Mouse (Mus musculus) T-cell, adult 2 months (primary cell): ENCODE data around the gene Cadm2.

Experiments used
- DNase-seq: peaks from one replicate; pipeline ENCODE4 v3.0.0; 2022; ENCODE audit warnings: low spot score

The Cadm2 gene

DNA sequence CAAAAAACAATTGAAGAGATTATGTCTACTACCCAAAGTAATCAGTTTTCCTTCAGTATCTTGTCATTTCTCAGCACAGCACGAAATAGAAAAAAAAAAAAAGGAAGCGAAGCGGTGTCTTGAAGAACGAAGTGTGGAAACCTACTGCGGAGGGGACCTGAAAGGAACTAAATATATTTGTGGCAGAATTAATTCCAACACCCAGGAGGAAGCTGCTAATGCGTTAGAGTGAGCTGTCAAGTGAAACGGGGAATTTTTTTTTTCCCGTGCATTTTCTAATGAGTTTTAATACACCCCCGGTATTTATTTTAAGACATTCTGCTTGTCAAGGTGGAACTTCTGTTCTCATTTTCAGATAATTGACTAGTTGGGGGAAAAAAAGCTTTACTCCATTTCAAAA lies 111.6 kb downstream of the Cadm2 start:
- no peak for DNase-seq

DNA sequence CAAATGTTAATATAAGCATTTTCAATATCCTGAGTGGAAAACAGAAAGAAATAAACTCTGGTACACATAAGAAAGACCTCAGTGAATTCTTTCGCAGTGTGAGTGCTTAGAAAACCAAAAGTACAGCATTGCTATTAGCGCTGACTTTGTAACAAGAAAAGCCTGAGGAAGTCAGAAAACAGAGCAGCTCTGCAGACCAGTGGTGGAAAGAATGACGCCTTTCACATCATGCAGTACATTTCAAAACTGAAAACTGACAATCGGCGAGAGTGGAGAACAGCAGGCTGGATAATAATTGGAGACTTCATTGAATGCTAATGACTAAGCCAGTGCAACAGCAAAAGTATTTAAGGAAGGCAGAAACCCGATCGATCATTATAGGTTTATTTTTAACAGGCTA lies 138.2 kb downstream of the Cadm2 start:
- no peak for DNase-seq

DNA sequence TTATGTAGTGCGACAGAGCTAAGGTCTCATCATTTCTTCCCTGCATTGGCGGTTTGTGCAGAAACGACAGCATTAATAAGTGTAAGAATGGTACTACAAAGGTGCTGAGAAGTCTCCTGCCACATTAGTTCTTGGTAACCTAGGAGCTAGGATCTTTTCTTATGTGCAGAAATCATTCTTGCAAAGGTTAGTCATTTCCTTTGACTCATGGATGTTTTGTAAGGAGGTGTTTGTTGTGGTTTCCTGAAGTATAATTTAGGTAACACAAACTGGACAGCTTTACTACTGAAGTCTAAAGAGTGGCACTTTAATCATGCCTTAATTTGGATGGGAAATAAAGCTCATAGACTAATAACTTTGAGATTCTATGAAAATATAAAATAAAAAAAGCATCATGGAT lies 153.7 kb downstream of the Cadm2 start:
- no peak for DNase-seq

DNA sequence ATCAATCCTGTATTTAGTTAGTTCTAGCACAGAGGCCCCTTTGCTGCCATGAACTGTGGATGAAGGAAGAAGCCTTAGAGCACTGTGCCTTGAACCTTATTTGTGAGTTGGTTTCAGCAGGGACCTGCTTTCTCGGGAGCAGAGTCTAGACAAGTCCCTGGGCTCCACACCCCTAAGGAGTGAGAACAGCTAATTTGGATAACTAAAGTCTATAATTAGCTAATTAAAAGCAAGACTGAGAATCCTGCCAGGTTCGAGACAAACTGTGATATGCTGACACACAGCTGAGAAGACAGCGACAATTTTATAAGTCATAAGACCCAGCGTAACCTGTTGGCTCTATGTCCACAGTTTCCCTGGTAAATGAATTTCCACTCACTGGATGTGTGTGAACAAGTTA lies 184.4 kb downstream of the Cadm2 start:
- DNase-seq: no peak

DNA sequence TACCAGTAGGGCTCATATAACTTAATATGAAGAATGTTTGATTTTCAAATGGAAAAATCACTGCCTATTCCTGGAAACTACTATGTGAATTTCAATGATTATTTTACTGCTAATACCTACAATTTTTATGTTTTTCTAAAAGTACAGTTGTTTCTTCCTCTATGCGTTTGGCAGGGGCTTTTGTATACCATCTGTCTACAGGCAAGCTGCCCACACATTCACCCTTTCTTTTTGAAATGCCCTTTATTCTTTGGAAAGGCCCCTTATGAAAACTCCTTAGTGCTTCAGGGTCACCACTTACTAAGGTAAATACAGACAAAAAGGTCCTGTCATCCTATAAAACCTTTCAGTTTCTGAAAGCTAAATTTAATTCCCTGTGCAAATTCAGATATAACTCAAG lies 195.3 kb downstream of the Cadm2 start:
- no peak for DNase-seq

DNA sequence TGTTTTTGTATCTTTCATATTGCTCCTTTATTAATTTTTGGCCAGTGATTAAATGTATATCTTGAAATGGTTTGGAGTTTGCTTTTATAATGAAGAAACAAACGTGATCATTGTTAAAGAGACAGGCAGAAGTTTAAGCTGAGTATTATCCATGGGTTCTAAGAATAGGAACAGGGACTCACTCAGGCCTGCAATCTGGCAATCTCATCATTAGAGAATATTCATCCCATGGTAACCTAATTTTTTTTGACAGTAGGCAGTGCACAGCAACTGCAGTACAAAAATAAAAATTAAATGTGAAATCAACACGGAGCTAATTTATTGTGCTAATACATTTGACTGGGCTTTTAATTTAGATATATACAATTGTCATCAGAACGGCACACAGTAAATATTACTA lies 209.8 kb downstream of the Cadm2 start:
- no peak for DNase-seq

DNA sequence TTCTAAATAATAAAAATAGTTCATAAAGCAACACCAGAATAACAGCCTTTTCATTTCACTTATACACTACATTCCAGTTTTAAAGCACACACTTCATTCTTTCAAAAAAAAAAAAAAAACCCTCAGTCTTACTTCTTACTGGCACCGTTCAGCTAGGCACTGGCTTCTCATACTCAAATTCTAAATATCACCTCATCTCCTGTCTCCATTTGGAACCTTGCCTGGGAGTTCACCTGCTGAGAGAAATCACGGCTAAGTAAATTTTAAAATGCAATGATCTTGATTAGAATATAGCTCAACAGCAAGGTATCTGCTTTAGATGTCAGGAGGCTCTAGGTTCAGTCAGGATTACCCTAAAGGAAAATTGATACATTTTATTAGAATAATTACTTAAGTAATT lies 210.2 kb downstream of the Cadm2 start:
- no peak for DNase-seq

DNA sequence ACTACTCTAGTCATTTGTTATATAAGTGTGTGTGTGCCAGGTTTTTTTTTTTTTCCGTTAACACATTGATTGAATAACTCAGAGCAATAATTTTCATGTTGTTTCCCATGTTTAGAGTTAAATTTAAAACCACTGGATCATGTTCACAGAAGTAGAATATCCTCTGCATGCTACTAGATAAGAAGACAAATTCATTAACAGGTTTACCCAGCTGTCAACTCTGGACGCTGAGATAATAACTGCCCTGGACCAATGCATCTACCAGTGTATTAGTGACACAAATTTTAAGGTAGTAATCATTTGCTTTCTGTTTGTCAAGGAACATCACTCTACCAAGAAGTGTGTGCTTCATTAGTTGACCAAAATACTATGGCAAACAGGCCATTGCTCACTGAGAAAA lies 253.0 kb downstream of the Cadm2 start:
- no peak for DNase-seq

DNA sequence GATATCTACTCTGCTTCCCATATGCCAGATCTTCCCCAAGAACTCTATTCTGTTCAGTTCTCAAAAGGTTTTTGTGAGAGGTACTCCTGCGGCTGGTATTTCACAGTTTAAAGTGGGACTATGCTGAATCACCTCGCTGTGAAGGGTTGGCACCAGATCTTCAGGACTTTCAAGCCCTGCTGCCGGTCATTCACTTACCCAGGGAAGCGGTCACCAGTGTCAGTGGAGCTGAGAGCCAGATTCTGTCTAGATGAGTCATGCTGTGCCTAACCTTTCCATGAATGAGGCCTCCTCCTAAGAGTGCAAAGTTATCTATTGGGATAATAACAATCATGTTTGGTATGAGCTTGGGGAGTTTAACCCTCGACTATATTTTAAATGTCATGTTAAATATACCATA lies 272.7 kb downstream of the Cadm2 start:
- DNase-seq: no peak

DNA sequence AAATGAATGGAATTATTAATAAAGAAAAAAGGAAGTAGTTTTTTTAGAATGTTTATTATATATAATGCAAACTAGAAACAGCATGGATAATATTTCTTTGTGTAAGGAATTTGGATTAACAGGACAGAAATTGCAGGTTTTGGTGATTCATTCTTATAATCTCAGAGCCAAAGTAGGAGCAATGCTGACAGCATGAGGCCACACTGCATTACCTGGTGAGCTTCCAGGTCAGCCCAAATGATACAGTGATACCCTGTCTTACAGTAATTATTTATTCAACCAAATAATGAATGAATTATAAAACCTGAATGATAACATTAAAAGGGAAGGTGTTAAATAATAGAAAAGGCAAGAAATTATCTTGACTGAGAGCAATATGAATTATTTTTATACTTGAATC lies 273.1 kb downstream of the Cadm2 start:
- no peak for DNase-seq

DNA sequence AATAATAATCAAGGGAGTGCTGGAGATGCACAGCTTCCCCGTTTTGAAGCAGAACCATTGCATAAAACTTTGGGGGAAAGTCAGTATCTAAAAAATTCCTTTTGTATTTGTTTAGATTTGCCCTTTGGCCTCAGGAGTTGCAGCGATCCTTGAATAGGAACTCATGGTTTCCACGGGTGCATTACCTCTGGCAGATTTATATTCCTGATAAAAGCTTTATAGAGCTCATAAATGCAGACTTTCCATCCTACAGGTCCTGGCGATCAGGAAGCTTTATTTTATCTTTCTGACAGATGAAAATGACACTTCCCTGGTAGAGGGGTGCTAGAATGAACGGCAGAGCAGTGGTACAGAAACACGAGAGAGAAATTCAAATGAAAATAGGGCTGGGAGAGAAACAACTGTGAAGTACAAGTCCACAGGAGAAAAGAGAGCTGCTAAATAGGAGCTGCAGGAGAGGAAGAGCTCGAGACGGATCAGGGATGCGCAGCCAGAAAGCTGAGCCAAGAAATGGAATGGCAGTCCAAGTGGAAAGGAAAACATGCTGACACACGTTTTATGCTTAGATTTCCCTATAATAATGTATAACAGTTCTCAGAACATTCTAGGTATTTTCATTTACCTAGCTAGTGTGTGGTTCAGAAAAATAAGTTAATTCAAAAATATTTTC lies 274.0 kb downstream of the Cadm2 start:
- no peak for DNase-seq

DNA sequence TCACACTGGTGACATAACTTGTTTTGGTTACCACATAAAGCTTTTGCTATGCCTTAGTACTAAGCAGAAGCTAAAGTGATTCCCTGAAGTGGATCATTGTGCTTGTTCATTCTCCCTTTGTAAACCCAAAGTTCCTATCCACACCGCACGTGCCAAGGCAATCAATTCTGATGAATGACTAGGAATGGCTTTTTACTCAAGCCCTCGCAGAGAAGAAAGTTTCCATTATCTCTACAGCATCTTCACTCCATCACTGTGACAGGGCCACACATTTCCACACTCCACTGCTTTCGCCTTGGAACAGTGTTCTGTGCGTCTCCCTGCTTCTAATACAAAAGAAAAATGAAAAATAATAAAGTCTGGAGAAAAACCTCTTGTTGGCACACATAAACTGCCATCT lies 276.5 kb downstream of the Cadm2 start:
- DNase-seq: no peak

DNA sequence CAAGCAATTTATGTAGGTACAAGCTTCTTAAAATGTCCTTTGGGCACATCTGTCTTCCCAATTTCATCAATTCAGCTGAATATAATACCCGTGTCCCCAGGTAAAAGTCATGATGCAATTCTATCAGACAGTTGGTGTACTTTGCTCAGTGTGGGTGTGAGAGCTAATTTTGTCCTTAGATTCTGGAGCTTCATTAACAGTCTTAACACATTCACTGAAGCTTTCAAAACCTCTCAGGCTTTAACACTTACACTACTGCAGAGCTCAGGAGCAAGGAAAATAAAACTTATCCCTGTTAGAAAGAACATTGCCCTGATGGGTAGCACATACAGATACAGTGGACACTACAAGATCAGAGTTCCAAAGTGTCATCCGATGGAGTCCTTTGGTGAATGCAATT lies 309.7 kb downstream of the Cadm2 start:
- DNase-seq: no peak

DNA sequence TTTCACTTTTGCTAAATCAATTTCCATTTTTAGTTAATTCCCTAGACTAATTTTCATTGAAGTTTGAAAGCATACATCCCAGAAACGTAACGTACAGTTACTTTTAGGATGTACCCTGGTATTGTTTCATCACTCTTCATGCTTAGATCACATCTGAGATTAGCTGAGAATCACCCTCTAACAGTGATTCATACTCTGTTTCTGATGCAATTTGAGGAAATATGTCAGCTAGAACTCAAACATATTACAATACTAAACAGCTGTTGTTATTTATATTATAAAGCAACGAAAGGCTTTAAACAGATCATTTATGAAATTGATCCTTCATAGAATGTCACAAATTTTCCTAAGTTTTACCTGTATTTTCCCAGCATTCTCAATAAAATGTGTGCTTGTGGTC lies 336.0 kb downstream of the Cadm2 start:
- DNase-seq: no peak

DNA sequence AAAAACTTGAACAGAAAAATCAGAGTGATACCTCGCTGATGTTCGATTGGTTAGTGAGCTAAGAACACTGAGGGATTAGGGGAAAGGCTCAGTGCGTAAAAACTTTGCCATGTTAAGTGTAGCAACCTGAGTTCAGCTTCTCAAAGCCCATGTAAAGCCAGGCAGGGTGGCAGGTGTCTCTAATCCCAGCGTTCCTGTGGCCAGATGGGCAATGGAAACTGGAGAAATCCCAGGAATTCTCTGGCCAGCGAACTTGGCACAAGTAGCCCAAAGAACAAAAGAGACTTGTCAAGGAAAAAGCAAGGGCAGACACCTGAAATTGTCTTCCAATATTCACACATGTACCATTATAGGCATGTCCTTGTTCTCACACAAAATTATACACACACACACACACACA lies 377.1 kb downstream of the Cadm2 start:
- no peak for DNase-seq

DNA sequence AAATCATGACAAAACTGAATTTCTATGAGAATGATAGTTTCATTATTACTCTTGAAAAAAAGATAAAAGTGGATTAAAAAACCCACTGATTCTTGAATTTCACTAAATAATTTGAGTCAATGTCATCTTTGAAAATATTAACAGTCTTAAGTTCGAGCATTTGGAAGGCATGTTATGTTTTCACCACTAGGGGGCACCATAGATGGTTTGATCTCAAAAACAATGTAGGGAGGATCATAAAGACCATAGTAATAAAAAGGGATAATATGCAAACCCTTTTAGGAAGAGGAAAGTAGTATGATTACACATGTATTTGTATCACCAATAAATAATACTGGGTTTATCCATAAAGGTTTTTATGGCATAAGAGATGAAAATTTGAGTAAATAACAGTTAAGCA lies 385.8 kb downstream of the Cadm2 start:
- DNase-seq: no peak

DNA sequence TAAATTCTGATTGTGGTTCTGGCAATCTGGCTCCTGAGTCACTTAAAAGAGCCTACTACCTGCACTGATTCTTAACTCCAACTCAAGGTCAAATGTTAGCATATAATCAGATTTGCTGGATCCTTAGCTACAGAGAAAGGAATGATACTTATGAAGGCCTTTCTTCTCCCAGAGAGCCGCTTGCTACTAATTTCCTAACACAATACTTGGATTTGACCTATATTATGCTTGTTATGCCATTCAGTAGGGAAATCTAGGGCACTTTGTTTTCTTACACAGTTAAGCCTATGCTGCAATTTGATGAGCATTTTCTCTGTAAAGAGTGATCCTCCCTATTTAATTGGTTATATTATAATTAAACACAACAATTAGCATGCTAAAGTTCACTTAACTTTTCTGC lies 394.0 kb downstream of the Cadm2 start:
- DNase-seq: no peak

DNA sequence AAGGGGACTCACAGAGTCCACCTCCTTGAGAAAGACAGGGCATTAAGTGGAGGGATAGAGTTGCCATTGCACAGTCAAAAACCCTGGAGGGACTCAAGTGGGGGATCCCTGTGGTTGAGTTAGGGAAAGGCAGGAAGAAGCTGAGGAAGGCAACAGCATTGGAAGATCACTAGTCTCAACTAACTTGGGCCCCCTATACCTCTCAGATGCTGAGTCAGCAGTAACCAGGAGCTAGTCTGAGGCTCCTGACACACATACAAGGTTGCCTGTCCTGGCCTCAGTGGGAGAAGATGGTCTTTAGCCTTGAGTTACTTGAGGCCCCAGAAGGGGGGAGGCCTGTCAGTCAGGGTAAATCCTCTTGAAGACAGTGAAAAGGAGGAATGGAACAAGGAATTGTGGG lies 417.4 kb downstream of the Cadm2 start:
- DNase-seq: no peak

DNA sequence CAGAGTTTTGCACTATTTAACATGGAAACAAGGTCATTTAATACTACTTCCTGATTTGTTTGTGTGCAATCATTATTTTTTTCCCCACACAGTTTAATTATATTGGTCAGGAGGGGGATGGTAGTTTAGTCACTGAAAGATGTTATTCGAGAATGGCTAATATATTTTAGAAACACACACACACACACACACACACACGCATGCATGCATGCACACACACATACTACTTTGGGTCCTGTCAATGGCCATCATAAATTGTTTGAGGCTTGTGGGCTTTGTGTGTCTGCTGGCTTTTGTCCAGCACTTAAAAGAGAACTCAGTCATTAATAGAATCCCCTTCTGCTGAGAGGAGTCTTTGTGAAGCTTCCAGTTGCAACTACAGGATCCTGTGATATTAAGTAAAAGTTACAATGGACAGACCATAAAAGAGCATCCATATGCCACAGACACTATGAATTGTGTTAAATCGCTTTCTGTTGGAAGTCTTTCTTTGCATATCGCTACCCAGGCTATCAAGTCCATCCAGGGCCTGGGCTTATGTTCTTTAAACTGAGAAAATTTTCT lies 427.8 kb downstream of the Cadm2 start:
- no peak for DNase-seq

DNA sequence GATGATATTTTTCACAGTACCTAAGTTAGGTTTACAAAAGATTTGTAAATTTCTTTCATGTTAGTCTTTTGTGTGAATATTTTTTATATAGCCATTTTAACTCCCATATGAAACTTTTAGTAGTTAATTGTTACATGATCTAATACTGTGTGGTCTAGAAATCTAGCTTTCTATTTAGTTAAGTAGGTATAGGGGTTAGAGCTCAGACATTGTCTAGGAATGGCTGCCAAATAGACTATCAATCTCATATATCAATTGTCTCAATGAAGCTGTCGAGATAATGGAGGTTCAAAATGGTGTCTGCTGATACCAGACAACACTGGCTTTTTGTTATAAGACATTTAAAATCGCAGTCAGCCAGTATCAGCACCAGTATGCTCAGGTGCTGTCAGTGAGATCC lies 428.3 kb downstream of the Cadm2 start:
- DNase-seq: no peak

DNA sequence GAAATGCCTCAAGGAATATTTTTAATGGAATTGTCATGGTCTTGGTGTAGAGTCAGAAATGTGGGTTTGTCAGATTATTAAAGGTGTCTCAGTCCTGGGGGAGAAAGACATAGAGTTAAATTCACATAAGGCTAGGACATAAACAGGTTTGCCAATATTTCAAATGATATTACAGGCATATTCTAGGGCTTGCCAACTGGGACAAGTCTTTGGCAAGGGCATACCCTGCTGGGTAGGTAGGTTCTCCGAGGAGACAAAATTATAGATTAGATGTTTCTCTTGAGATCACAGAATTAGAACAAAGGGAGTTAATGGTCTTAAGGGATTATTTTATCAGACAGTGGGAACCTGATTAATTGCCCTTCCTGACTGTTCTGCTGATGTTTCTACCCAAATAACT lies 434.4 kb downstream of the Cadm2 start:
- DNase-seq: no peak

DNA sequence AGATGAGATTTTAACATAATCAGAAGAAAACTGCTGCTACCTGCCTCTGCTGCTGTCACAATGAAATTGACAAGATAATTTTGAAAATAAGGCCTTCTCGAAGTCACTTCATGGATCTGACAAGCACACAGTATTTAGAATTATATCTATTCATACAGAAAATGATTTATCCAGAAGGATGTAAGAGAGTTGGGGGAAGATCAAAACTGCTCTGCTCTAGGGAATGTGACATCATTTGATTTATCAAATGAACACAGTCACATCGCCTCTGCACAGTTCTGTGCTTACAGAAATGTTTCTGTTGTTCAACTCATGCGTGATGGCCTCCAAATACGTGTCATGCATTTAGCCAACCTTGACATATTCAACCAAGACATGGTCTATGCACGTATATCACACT lies 437.8 kb downstream of the Cadm2 start:
- DNase-seq: no peak

DNA sequence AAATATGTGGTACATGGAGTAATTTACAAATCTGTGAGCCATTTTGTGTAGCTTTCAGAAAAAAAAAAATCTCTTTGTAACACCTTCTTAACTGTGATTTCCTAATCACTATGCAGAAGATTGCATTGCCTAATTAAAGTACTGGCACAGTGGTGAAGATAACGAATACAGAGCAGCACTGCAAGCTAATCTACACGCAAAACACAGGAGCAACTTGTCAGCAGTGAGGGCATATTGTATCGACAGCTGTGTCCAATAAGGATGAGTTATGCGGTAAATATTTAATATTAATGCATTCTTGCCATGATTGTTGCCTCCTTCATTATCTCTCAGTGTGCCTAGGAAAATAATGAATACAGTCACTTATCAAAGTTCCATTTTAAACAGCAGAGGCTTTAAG lies 445.3 kb downstream of the Cadm2 start:
- DNase-seq: no peak

DNA sequence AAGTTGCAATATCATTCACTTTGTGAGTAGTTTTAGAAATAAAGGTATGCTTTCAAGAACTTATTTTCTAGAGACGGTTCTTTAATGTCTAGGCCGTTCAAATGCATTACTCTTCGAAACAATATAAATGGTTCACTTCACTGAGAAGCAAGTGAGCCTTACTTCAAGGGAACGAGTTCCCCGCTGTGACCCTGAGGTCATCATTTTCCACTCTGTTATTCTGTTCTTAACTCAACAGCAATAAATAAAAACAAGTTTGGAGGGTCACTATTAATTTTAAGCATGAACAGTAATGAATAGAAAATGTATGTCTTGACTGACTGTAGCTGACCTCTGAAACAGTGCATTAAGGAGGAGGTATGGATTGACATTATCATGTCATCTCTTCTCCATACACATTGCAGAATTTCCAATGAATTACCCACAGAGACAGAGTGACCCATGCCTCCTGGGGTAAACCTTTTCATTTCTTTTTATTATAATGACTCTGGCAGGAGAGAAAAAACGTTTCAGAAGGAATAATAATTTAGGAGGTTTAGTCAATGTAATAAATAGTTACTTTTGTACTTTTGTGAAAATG lies 458.4 kb downstream of the Cadm2 start:
- no peak for DNase-seq
